Mouse (Mus musculus) heart, postnatal 10 days (tissue): Measurements from ENCODE around the gene Actl6a. TPM values are rescaled to one million over a fixed set of nuclear protein-coding genes. Genes with fewer than 3 reads are reported as not detected.
"Not testable (repeated sequence)": the region's sequence is repeated elsewhere in the genome, so short reads cannot be mapped to it uniquely, and the experiment has no call there.

Source experiments
- DNase-seq, 2 experiments: peaks; one replicate each; pipeline ENCODE4 v3.0.0; 2021
- intact Hi-C: fragments of 180-260 bp; cut with DNase I; formaldehyde crosslinking; loops from one replicate; pipeline ENCODE4 v1.15.1; 2025
- total RNA-seq, 2 experiments: library from RNA; stranded (reverse); gene quantifications; 2 replicates each; pipeline ENCODE4 v1.2.3; 2021

Gene Actl6a
- total RNA-seq, 2 experiments from 2014 or later: 34.8 to 35.7 TPM

- intact Hi-C loops: no loop called here
- no peak for DNase-seq
Measured at GRCm38 (mm10) chr3:32691841-32692240, 14.3 kb upstream of the Actl6a start.

GRCm38 (mm10) chr3:32694211-32694610 lies 11.9 kb upstream of the Actl6a start:
- DNase-seq: no peak
- intact Hi-C loops: no loop called here

GRCm38 (mm10) chr3:32694737-32695582 lies 11.1 kb upstream of the Actl6a start:
- DNase-seq: no peak
- intact Hi-C loops: loop anchor here (5.0 kb wide), 2 partner anchors 103 to 183 kb away; partner anchors contain the start of gene Zfp639

GRCm38 (mm10) chr3:32695583-32695980 lies 10.5 kb upstream of the Actl6a start:
- DNase-seq: no peak
- intact Hi-C loops: loop anchor here (5.0 kb wide), 2 partner anchors 103 to 183 kb away; partner anchors contain the start of gene Zfp639

GRCm38 (mm10) chr3:32698228-32698863 lies 7.8 kb upstream of the Actl6a start:
- DNase-seq: peak; percentile 89 to 94
- intact Hi-C loops: loop anchor here (1.0 to 5.0 kb wide), 5 partner anchors 88 to 366 kb away; partner anchors contain the start of gene Zfp639

GRCm38 (mm10) chr3:32704021-32704420 lies 2.1 kb upstream of the Actl6a start:
- DNase-seq, intact Hi-C loops: not testable (repeated sequence)

GRCm38 (mm10) chr3:32704632-32705031 lies 1.5 kb upstream of the Actl6a start:
- intact Hi-C loops, DNase-seq: not testable (repeated sequence)

- intact Hi-C loops: no loop called here
Measured at GRCm38 (mm10) chr3:32708052-32708367, 1.9 kb downstream of the Actl6a start.

GRCm38 (mm10) chr3:32708368-32709231 lies 2.5 kb downstream of the Actl6a start:
- peak; percentile 97 to 98 for DNase-seq
- intact Hi-C loops: no loop called here

More at GRCm38 (mm10) chr3:32708052-32708367, 1.9 kb downstream of the Actl6a start:
- no peak for DNase-seq

- no peak for DNase-seq
- intact Hi-C loops: no loop called here
Measured at GRCm38 (mm10) chr3:32709388-32709787, 3.3 kb downstream of the Actl6a start.

- intact Hi-C loops: loop anchor here (2.0 kb wide), 1 partner anchor 21 kb away; no protein-coding TSS in a partner anchor
- no peak for DNase-seq
Measured at GRCm38 (mm10) chr3:32713711-32714110, 7.6 kb downstream of the Actl6a start.

- DNase-seq, intact Hi-C loops: not testable (repeated sequence)
Measured at GRCm38 (mm10) chr3:32717403-32717802, 11.3 kb downstream of the Actl6a start.

GRCm38 (mm10) chr3:32718271-32718670 lies 12.2 kb downstream of the Actl6a start:
- DNase-seq: no peak
- intact Hi-C loops: no loop called here

- intact Hi-C loops: no loop called here
- DNase-seq: no peak
Measured at GRCm38 (mm10) chr3:32724191-32724590, 18.1 kb downstream of the Actl6a start.

GRCm38 (mm10) chr3:32725951-32726350 lies 19.9 kb downstream of the Actl6a start:
- intact Hi-C loops: no loop called here
- DNase-seq: no peak

- intact Hi-C loops: no loop called here
- DNase-seq: no peak
Measured at GRCm38 (mm10) chr3:32727861-32728260, 21.8 kb downstream of the Actl6a start.

- peak; percentile 99 for DNase-seq
- intact Hi-C loops: loop anchor here (2.0 kb wide), 1 partner anchor 82 kb away; no protein-coding TSS in a partner anchor
Measured at GRCm38 (mm10) chr3:32736244-32737171, 30.4 kb downstream of the Actl6a start, which contains the start of gene Ndufb5. Gene Ndufb5, plus strand, starts transcription at chr3:32736990.

GRCm38 (mm10) chr3:32737172-32737655 lies 31.1 kb downstream of the Actl6a start, which contains the start of gene Mrpl47:
Gene Mrpl47, minus strand, starts transcription at chr3:32737605.
- intact Hi-C loops: loop anchor here (2.0 kb wide), 1 partner anchor 82 kb away; no protein-coding TSS in a partner anchor
- DNase-seq: no peak

- intact Hi-C loops: no loop called here
- DNase-seq: no peak
Measured at GRCm38 (mm10) chr3:32738549-32738948, 32.5 kb downstream of the Actl6a start.
